Mouse (Mus musculus) liver, postnatal 0 days (tissue): Measurements from ENCODE around the gene Cep112.

Source experiments
- CTCF ChIP-seq: sonication (generic); IDR thresholded peaks from 2 replicates; pipeline ENCODE4 v1.5.1; 2016; ENCODE audit warnings: antibody characterized with exemption, low read depth
- EP300 ChIP-seq: IDR thresholded peaks from 2 replicates; pipeline ENCODE4 v1.6.1; 2016; ENCODE audit warnings: antibody characterized with exemption, low read depth, mild to moderate bottlenecking

DNA sequence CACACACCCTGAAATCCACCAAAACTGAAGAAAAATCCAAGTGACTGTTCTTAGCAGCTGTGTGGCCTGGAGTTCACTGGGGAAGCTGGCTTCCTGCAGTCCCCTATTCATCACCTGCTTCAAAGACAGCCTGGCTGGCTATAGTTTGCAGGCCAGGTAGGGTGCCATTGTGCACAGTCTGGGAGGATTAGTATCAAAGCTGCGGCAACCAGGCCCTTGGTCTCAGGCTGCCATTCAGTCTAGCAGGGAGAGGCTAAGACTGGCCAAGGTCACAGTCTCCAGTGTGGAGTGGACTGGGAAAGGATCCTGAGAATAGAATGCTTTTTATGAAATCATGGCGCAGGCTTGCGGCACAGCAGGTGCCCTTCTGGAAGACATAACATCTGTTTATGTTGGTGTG, 180.3 kb downstream of the Cep112 start:
- no peak for TF ChIP-seq CTCF
- TF ChIP-seq EP300: no peak
